Mouse (Mus musculus) kidney, postnatal 4 days (tissue): ENCODE measurements around the gene Ube2f.
A peak's percentile ranks its signal among the peaks of the same experiment; 100 is the strongest.

Experiments
- DNase-seq, 2 experiments: peaks; one replicate each; pipeline ENCODE4 v3.0.0; 2021; ENCODE audit warnings: mixed read lengths in 2 of 2

Ube2f gene

GRCm38 (mm10) chr1:91249564-91250414 lies at the start of gene Ube2f:
Ube2f (plus strand) TSS chr1:91250304.
- DNase-seq: peak; percentile 89 to 95

DNA sequence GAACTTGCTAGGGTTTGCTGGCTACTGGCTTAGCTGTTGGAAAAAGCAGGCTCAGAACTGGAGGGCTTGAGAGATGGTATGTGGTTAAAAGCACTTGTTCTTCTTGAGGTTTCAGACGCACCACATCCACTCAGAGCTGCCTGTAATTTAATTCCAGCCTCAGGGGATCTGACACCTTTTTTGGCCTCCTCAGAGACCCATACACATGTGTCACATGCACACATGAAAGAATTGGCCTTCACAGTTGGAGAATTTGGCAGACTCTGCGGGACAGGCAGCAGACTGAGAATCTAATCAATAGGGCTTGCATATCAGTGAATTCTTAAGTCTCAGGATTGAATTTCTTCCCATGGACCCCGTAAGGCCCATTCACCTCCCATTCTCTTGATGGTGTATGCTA lies 49.0 kb upstream of the Ube2f start:
- DNase-seq: no peak

DNA sequence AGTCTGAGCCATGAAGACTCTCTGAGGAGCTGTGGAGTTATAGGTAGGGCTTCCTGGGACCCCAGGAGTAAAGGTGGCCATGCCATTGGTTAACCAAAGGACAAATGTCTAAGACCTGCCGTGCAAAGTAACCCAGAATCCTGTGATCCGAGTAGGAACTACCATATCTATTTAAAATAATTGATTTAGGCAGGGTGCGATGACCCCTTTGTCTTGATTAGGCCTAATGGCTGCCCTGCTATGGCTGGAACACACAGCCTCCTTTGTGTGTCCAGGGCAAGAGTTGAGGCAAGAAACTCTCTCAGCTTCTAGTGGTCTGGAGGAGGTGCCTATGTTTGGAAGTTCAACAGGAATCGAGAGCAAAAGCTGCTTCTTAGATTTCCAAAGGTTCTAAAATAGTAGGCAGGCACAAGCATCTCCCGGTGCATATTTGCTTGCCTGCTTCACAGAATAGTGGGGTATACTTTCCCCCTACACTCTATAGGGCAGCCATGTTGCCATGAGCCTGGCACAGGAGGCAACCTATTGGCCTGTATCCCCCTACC lies 45.8 kb upstream of the Ube2f start:
- no peak for DNase-seq

GRCm38 (mm10) chr1:91205651-91206050 lies 44.5 kb upstream of the Ube2f start:
- no peak for DNase-seq

GRCm38 (mm10) chr1:91206336-91206735 lies 43.8 kb upstream of the Ube2f start:
- no peak for DNase-seq

GRCm38 (mm10) chr1:91206873-91207272 lies 43.2 kb upstream of the Ube2f start:
- DNase-seq: no peak

DNA sequence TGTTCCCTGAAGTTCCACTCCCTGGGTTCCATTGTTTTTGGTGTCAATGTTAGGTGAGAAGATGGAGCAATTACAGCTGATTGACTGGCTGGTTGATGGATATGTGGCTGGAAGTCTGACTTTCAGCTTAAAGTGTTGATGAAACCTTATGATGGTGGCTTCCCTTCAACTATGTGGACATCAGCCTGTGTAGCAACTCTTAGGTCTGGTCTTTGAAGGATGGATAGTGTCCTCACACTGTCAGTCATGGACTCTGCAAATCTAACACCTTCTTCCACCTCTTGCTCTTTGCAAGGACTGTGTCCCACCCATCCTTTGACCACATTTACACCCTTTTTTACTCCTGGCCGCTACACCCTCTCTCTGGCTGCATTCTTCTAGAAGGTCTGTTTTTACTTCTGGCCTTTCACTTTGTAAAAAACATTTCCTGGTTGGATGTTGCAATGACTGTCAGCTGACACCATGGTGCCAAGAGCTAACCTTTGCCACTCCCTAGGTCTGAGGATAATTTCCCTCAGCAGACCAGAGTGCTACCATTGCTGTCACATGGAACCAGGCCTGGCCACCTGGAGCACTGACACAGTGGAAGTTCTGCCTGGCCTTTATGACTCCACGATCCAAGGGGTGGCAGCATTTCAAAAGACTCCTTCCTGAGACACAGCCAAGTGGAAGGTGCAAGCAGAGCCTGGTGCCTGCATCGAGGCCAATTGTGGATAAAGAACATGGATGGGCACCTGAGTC lies 42.6 kb upstream of the Ube2f start:
- no peak for DNase-seq

- DNase-seq: no peak
Measured at GRCm38 (mm10) chr1:91209343-91209742, 40.8 kb upstream of the Ube2f start.

DNA sequence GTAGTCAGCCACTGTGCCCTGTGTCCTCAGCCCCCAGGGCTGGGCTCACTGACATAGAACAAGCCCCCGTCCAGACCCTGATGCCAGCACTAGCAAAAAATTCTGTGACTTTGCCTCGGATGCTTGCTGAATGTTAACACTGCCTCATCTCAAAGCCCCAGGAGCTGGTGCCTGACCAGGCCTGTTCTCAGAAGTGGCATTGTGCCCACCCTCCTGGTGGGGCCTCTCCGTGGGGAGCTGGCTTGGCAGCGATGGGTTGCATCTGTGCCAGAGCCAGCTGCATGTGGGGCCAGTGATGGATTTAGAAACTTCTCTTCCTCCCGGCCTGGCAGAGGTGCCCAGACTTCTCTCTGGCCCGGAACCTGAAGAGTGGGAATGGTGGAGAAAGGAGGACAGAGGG lies 40.3 kb upstream of the Ube2f start:
- peak in 1 of 2 experiments; percentile 13 for DNase-seq

GRCm38 (mm10) chr1:91211099-91211498 lies 39.0 kb upstream of the Ube2f start:
- DNase-seq: peak; percentile 73 to 75

DNA sequence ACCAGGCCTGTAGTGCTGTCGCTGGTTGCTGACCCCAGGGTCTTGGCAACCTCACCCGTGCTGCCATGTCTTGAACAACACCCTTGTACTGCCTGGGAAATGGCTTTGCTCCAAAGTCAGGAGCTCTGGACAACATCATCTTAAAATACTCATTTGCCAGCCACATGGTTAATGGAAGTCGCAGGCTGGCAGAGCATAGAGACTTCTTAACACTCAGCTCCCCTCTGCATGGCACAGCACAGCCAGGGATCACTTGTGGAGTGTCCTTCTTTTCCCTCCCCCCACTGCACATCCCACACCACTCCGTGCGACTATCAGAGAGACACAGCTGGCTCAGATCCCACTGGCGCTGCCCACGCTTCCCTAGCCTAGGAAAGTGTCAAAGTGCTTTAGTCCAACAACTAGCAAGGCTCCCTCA lies 38.5 kb upstream of the Ube2f start:
- DNase-seq: peak; percentile 58 to 72

DNA sequence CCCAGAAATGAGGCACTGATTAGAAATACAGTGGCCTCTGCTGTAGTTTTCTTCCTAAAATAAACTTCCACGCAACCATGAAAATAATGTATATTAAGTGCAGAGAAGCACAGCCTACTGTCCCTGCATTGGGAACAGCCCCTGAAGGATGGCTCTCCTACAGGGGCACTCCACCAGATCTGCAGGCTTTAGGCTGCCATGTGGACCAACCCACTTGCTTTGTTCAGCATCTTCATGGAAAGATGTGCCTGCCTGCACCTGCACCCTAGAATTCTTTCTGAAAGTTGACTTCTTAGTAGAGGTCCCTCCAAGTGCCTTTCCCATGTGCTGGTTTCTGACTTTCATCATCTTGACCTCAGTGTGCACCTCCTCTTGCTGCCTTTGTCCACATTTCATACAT lies 34.8 kb upstream of the Ube2f start:
- DNase-seq: no peak

GRCm38 (mm10) chr1:91215981-91216380 lies 34.1 kb upstream of the Ube2f start:
- peak in 1 of 2 experiments; percentile 22 for DNase-seq

- peak in 1 of 2 experiments; percentile 17 for DNase-seq
Measured at GRCm38 (mm10) chr1:91216504-91217267, 33.4 kb upstream of the Ube2f start.

DNA sequence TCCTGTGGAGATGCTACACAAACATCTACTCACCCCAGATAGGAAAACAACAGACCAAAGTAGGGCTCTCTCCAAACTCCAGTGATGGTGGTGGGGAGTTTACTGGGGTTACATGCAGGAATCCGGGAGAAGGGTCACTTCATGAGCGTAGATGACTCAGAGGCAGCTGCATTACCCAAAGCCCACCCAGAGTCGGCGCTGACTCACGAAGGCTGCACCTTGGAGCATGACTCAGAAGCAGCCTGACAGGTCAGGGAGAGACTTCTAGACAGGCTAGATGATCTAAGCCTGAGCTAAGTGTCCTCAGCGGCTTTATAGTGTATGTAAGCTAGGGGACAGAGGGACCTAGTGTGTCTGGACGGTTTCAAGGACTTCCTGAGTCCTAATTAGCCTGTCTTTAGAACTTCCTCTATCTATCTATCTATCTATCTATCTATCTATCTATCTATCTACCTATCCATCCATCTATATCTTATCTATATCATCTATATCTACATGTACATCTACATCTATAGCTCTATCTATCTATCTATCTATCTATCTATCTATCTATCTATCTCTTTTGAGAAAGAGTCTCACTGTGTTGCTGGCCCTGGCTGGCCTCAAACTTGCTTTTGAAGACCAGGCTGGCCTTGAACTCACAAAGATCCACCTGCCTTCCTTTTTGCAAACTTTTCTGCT lies 30.3 kb upstream of the Ube2f start:
- DNase-seq: no peak

DNA sequence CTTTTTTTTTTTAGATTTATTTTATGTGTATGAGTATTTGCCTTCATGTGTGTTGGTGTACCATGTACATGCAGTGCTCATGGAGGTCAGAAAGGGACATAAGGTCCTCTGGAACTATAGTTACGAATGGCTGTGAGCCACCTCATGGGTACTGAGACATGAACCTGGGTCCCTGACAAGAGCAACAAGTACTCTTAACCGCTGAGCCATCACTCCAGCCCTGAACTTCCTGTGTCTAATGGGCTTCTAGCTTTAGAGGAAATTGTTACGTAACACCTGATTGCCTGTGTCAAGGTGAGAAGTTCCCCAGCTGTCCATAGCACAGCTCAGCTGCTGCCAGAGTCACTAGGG lies 29.8 kb upstream of the Ube2f start:
- DNase-seq: no peak

DNA sequence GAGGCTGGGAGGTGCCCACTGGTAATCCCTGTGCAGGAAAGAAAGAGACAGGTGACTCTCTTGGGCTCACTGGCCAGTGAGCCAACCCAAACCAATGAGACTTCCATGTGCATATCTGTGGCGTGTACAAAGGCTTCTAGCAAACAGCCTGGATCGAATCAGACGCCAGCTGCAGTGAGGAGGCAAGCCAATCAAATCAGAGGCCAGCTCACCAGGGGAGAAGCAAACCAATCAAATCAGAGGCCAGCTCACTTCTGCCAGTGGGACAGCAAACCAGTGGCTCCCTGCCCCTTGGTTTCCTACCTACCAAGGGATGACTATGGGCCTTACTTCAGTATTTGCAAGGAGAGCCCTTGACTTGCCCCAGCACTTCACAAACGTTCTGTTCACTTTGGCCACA lies 23.5 kb upstream of the Ube2f start:
- DNase-seq: no peak

DNA sequence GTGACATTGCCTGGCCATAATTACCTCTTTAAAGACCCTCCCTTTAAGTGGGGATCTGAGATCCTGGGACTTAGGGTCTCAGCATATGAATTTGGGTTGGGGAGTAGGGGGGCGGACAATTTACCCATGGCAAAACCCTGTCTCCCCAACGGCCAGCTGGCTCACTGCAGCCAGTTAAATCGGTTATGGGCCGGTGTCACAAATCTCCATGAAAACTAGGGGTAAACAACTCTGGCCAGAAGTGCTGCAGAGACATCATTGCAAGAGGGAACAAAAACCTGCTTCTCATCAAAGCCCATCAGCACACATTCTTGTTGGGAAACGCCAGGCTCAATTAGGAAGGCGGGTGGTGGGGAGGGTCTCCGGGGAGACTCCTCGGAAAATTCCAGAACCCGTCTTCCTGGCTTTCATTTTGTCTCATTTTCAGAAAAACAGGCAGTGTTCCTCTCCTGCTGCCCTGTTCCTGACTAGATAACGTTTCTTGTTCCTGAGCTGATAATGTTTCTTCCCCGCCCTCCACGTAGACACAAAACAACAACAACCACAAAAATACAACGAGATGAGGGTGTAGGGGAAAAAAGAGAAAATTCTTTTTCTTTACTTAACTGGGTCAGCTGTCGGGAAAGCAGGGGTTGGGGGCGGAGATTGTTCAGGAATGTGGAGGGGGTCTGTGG lies 22.6 kb upstream of the Ube2f start:
- DNase-seq: peak; percentile 27 to 52

GRCm38 (mm10) chr1:91231142-91231541 lies 19.0 kb upstream of the Ube2f start:
- no peak for DNase-seq

DNA sequence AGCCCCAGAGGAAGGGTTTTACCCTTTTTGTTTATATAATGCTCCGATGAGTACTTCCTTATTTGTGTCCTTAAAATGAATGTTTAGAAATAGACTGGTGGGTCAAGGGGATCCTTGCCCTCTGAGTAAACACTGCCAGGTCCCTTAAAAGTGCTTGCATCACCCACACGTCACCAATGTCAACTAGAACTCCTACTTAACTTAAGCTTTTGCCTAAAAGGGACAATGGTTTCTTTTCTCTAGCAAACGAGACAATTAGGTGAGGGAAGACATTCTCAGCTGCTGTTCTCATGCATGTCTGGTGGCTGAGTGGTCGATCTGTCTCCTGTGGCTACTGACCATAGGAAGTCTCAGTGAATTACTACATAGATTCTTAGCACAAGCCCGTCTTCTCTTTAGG lies 18.2 kb upstream of the Ube2f start:
- no peak for DNase-seq

GRCm38 (mm10) chr1:91235395-91235794 lies 14.7 kb upstream of the Ube2f start:
- no peak for DNase-seq

- no peak for DNase-seq
Measured at GRCm38 (mm10) chr1:91237676-91238075, 12.4 kb upstream of the Ube2f start.
